Mouse (Mus musculus): ENCODE measurements around the gene Txndc16.

The Txndc16 gene

DNA sequence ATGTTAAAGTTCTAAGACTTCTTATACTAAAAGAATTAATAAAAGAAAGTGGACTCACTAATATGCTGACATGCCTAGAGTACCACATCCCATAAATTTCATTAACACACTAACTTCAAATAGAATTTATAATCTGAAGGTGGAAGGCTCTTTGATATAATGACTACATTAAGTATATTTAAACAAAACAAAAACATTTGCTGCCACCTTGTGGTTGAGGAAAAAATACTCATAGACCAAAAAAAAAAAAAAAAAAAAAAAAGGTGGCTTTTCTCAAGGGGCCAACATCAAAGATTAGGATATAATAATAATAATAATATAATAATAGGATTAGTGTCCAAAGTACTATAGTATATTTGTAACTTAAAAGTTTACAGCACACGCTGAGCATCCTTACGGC lies 66.9 kb downstream of the Txndc16 start:
- no peak for DNase-seq (ENCODE audit: low spot score)

DNA sequence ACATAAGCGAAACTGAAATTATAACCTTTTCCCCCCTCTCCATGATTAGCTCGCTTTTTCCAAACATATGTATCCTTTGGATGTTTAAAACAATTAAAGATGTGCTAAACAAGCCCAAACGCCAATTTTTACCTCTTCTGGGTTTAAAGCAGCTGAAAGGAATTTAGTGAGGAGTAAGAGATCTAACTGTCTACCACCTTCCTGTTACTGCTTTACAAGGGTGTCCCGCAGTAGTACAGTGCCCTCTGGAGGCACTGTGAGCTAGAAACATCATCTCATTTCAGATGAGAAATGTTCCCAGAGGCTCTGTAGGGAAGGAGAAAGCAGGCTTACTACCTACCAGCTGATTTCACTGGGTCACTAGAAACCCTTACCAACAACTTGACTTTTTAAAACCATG lies 77.6 kb downstream of the Txndc16 start:
- peak; percentile 38 for DNase-seq (ENCODE audit: low spot score)

DNA sequence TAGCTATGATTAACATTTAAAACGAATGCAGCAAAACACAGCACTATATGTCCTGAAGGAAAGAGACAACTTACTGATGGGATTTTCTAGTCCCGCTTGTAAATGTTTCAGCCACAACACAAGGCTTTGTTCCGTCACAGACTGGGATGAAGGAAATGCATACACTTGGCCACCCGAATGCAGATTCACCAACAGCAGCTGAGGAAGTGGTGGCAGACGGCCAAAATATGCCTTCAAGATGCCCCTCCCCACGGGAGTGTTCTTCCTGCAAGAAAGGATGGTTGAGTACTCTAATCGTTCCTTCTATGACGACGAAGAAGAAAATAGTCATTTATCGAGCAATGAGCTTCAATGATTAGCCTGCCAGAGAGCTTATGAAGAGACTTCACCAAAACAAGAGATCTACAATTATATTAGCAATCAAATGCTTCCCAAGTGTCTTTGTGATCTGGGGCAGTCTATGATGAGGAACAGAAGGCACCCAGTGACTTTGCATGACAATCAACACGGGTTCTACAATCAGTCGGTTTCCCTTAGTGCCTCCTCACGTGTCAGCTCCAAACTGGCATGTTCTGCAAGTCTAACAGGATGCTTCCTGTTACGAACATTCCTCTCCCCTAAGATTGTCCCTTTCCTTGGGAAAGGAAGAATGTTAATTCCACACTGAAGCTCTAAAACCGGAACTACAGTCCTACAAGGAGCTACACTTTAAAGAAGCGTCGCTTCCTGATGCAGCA lies 79.6 kb downstream of the Txndc16 start:
- DNase-seq (ENCODE audit: low spot score): no peak

DNA sequence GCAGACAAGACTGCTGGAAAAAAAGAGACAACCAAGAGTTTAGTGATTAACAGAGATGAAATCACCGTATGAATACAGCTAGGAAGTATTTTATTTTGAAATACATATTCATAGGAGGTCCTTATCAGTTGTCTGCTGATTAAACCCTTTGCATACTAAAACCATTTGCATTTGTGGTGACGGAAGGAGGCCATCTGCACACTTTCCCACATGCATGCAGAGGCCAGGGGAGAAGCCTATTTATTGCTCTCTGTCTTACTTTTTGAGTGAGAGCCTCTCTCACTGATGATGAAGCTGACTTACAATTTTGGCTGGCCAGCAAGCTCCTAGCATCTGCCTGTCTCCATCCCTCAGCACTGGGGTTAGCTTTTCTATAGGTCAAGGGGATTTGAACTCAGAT lies 84.2 kb downstream of the Txndc16 start:
- DNase-seq (ENCODE audit: low spot score): no peak

DNA sequence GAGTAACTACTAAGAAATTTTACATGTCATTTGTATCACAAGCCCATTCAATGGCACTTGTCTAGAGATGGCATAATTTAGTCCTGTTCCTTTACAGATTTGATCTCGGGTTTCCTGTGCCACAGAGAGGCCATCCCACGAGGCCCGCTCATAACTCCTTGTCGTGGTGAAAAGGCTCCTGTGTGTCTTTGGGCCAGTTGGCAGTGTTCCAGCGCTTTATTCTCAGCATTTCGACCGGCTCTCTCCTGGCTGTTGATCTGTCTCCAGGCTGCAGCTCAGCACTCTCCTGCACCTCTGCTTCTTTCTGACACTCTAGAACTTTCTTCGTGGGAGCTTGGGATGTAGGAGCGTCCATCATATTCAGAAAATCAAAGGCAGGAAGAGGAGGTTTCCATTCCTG lies 84.6 kb downstream of the Txndc16 start:
- peak; percentile 15 for DNase-seq (ENCODE audit: low spot score)

DNA sequence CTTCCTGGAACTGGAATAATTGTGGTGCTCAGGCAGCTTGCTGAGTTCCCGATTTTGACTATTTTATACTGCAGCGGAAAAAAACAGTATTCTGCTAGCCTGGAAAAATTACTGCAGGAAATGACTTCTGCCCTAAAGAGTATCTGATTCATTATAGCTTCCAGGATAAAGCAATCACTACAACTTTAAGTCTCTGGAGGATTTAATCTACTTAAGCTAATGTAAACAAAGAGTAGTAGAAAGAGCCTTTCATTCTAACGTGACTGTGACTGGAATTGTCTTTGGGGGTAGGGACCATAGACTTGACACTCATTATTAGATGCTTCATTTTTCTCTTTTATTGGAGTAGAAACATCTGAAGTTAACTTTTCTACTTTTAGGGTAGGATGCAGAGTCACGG lies 101.8 kb downstream of the Txndc16 start:
- DNase-seq (ENCODE audit: low spot score): no peak

DNA sequence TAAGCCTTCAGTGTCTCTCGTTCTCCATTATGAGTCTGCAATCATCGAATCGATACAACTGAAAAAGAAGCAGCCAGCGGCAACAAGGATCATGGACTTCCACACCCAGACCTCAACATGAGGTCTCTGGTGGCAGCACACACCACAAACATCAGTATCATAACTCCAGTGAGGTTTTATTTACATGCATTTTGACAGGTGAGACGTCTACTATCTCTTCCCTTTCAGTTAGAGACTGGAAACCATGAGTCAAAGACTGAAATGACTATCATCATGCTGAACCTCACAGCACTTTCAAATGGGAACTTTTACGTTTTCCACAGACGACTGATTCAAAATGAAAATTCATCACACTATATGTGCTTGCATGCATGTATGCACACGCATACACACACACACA lies 117.9 kb downstream of the Txndc16 start:
- no peak for DNase-seq (ENCODE audit: low spot score)

DNA sequence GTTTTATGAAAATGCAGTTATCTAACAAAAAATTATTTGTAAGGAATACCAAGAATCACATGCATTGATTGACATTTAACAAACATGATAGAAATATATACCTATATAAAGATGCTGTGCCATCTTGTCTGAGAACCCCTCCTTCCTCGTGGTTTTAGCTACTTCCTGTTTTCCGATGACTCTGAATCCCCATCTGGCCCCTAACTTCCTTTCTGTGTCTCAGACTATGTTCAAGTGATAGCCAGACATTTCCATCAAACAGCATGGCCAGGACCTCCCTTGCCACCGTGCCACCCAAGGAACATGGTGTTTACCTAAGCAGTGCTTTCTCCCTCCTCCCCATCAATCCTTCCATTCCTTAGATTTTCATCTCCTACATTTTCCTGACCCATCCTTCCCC lies 127.8 kb downstream of the Txndc16 start:
- DNase-seq (ENCODE audit: low spot score): no peak

DNA sequence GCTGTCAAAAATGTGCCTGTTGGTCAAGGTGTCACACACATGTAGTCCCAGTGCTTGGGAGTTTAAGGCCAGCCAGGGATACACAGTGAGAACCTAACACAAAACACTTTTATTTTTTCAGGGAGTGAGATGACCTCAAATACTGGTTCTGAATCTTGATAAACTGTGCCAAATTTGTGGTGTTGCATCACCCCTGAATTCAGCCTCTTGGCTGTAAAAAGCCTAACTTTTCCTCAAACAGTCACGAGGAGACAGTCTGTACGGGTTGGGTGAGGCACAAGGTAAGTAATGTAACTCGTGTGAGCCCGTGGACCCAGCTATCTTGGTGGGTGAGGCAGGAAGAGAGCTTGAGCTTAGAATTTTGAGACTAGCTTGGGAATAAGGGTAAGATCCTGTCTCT lies 130.1 kb downstream of the Txndc16 start:
- DNase-seq (ENCODE audit: low spot score): no peak

DNA sequence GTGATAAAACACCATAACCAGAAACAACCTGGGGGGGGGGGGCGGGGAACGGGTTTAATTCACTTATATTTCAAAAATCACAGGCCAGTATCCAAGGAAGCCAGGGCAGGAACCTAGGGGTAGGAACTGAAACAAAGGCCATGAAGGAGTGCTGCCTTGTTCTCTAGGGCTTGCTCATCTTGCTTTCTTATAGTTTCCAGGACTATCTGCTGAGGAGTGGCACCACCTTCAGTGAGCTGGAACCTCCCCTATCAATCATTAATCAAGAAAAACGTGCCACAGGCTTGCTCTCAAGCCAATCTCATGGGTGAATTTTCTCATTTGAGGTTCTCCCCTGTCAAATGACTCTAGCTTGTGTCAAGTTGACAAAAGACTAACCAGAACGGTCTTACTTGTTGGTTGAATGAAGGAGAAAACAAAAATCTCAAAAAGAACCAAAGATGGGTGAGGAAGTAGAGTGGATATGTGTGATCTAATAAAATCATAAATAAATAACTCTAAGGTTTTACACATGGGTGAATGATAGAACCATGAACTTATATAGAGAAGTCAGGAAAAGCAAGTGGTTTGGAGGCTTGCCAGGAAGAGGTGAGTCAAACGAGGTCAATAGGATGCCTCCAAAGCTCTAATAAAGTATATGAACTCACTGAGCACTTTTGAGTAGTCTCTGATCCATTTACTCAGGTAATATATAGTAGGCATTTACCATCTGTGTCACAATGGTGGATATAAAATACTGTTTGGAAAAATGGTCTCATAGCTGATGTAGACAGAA lies 134.3 kb downstream of the Txndc16 start:
- DNase-seq (ENCODE audit: low spot score): no peak

DNA sequence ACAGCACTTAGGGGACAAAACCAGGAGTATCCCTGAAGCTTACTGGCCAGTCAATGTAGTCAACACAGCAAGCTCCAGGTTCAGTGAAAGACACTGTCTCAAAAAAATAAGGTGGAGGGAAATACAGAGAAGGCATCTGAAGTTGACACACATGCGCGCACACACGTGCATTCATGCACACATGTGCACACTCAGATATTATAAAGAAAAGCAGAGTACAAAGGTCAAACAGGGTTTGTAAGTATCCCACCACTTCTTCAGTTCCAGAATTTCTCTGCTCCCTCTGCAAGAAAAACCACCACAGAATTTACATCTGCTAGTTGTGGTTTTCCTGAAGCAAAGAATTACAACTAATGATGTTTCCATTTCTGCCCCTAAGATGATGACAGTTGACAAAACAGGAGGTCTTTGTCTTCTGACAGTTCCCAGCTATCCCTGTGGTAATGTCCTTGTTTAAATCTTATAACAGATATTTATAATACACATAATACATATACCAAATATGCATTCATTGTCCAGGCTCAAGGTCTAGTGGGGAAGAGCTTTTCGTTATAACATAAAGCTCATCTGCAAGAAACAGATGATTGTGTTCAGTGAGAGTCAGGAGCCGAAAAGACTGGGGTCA lies 135.4 kb downstream of the Txndc16 start:
- no peak for DNase-seq (ENCODE audit: low spot score)

DNA sequence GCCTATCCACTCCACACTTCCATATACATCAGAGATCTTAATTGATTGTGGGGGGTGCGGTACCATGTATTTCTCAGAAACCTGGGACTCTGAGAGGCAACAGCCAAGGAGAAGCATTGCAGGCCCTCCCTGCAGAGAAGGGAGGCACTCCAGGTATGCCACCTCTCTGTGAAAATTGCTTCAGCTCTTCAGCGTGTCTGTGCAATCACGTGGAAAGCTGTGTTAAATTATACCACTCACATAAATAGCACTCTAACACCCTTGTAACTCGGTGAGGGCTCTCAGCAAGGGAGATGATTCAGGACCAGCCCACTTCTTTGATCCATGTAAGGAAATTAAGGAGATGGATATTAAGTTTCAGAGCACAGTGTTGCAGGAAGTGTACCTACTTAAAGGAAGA lies 136.6 kb downstream of the Txndc16 start:
- no peak for DNase-seq (ENCODE audit: low spot score)
